Mouse (Mus musculus): ENCODE results near the gene Igfals. TPM values are rescaled to one million over a fixed set of nuclear protein-coding genes. Genes with fewer than 3 reads are reported as not detected.
A peak's percentile ranks its signal among the peaks of the same experiment; 100 is the strongest.

Gene Igfals
- total RNA-seq, 2 experiments from 2014 or later = not detected

DNA sequence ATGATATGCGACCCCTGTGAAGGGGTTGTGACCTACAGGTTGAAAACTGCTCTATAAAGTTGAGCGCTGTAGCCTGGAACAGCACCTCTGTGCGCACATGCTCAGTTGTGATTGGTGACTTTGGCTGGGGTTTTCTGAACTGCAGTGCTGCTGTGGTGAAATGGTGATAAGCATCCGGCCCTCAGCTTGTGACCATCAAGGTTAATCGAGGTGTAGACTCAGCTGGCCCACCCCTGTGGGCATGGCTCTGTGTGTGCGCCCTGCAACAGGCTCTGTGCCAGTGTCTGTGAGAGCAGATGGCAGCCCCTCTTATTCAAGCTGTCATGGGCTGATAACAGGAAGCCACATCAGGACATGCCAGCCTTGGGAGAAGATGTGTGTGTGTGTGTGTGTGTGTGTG is 6.8 kb upstream of the Igfals start:
- peak; percentile 93 for ATAC-seq (replicated peaks; ENCODE audit: low FRiP score, low TSS enrichment, poor library complexity, severe bottlenecking)

DNA sequence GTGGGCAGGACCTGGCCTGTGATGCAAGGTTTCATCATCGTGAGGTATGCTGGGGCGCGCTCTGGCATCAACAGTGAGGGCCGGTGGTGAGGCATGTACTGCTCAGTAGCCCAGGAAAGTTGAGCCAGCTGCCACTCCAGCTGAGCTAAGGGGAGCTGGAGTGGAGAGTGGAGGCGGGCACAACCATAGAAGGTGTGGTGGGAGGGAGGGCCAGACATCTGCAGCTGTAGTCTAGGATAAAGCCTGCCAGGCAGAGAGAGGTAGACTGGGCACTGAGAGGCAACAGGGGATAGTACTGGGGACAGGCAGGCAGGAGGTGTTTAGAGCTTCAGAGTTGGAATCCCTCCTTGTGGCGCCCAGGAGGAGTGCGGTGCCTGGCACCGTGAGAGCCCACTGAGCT is 5.7 kb upstream of the Igfals start:
- ATAC-seq (replicated peaks; ENCODE audit: low FRiP score, low TSS enrichment, poor library complexity, severe bottlenecking) = peak; percentile 71

DNA sequence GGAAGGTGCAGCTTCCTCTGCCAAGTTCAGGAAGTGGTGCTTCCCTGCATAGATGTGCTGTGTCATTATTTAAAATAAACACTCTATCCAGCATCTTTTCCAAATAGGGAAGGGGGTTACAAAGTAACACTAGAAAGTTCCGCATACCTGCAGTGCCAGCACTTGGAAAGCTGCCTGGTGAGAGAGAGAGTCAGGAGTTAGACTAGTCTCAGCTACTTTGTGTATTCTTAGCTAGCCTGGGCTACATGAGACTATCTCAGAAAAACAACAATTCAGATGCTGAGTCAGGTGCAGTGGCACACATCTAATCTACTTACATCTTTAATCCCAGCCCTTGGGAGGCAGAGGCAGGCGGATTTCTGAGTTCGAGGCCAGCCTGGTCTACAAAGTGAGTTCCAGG is 4.0 kb upstream of the Igfals start:
- no peak for ATAC-seq (replicated peaks; ENCODE audit: low FRiP score, low TSS enrichment, poor library complexity, severe bottlenecking)

DNA sequence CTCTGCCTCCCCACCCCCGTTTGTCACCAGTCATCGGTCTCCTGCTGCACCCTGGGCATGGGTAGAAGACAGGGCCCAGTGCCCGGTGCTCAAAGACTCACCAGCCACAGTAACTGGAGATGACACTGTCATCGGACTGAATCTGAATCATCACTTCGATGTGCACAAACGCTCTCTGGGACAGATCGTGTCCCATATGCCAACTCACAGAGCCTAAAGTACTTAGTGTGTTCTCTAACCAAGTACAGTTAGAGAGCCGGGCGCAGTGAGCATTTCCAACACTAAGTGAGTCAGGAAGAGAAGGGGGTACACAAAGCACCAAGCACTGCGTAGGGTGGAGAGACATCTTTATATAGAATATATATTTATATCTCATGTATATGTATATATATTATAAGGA is 2.1 kb downstream of the Igfals start:
- ATAC-seq (replicated peaks; ENCODE audit: low FRiP score, low TSS enrichment, poor library complexity, severe bottlenecking) = no peak

DNA sequence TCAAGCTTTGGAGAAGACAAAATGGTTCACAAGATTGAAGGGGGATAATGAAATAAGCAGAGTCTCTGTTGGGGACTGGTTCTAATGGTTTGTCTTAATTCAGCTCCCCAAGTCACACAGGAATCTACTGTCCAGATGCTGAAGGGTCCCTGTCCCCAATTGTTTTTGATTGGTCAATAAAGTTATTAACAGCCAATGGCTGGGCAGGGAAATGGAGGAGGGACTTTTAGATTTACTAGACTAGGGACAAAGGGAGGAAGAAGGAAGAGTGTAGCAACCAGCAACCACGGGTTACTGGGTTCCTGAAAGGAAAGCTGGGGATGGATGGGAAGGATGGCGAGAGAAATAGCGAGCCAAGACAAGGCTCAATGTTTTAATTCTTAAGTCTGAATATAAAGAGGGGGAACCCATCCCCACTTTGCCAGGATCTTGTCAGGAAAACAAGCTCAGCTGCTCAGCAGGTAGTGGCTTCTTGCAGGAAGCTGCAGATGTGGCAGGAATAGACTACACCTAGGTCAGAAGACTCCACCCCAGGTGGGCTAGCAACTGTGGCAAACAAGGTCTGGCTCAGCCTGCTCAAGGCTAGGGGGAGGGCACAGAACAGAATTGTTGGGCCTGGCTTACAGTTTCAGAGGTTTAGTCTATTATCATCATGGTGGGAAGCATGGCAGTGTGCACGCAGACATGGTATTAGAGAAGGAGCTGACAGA is 8.1 kb downstream of the Igfals start:
- no peak for ATAC-seq (replicated peaks; ENCODE audit: low FRiP score, low TSS enrichment, poor library complexity, severe bottlenecking)

DNA sequence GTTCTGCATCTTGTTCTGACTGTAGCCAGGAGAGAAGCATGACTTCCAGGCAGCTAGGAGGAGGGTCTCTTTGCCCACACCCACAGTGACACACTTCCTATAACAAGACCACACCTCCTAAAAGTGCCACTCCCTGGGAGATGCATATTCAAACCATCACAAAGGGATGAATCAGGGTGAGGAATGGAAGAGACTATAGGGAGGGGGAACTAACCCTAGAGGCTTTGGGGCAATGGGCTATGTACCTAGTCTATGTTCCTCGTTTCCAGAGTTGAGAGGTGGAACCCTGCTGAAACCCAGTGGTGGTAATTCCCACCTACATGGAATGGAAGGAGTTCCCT is 8.6 kb downstream of the Igfals start:
- no peak for ATAC-seq (replicated peaks; ENCODE audit: low FRiP score, low TSS enrichment, poor library complexity, severe bottlenecking)

DNA sequence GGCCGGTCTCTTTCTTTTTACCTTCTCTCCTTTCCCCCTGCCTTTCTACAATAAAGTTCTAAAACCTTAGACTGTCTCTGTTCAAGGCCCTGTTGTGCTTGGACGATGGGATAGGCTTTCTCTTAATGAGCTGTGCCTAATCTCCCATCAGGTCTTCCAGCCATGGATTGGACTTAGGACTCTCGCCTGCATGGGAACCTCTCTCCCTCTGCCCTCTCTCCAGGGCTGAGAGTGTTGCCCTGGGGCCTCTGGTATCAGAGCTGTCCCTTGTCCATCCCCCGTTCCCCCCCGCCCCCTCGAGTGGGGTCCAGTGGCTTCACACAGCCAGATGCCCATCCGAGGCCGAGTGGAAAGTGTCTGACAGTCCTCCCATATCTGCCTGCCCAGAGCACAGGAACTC is 9.2 kb downstream of the Igfals start:
- no peak for ATAC-seq (replicated peaks; ENCODE audit: low FRiP score, low TSS enrichment, poor library complexity, severe bottlenecking)

DNA sequence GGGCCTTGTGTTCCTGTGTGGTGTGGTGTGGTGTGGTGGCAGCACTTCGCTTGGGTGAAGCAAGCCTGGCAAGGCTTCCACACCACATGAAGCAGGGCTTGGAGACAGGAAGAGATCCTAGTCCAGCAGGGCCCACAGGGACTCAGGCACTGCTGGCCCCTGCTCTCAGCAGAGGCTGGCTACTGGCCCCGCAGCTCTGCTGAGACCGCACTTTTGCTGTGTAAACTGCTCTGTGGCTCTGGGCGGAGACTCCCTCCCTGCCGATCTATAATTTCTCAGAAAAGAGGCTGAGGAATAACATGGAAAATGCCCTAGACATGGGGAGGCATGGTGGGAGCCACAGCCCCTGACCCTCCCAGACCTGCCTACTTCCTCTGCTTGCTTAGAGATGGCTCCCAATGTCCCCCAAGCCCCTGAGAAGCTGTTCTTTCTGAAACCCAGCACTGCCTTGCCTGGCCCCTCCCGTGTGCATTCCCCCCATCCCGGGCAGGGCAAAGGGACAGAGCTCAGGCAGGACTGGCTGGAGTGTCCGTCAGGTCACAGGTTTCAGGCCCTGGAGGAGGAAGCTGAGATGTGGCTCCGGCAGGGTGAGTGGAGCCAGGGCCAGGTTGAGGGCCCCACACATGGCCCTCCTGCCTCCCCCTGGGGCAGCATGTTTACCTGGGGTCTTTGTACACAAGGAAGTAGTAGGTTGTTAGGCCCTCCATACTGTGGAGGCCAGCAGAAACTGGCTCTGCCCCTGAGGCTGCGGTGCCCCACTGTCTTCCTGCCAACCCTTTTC is 11.7 kb downstream of the Igfals start:
- ATAC-seq (replicated peaks; ENCODE audit: low FRiP score, low TSS enrichment, poor library complexity, severe bottlenecking) = no peak

DNA sequence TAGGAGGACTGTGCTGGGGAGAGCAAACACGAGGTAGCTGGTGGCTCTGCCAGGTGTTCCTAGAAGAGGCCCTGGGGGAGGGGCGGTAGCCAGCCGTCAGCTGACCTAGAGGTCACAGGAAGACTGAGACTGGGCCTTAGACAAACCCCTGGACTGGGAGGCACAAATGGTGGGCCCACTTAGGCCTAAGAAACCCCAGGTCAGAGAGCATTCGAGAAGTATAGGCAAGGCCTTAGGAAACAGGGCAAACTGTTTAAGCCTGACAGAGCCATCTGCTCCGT is 12.3 kb downstream of the Igfals start:
- no peak for ATAC-seq (replicated peaks; ENCODE audit: low FRiP score, low TSS enrichment, poor library complexity, severe bottlenecking)

DNA sequence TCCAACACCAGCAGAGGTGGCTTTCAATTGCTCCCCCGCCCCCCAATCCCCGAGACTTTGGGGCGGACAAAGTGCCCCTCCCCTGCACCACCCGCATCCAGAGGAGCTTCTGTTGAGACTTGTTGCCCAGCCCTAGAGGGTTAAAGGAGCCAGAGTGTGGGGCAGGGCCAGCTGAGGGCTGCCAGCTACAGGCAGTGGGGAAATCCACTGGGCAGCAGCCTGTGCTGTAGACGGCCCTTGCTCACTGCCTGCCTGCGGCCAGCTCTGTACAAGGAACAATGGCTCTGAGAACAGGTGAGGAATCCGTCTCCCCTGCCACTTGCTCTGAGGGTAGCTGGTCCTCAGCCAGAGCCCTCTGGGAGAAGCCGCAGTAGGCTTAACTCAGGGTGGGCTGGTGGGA is 12.7 kb downstream of the Igfals start:
- no peak for ATAC-seq (replicated peaks; ENCODE audit: low FRiP score, low TSS enrichment, poor library complexity, severe bottlenecking)

DNA sequence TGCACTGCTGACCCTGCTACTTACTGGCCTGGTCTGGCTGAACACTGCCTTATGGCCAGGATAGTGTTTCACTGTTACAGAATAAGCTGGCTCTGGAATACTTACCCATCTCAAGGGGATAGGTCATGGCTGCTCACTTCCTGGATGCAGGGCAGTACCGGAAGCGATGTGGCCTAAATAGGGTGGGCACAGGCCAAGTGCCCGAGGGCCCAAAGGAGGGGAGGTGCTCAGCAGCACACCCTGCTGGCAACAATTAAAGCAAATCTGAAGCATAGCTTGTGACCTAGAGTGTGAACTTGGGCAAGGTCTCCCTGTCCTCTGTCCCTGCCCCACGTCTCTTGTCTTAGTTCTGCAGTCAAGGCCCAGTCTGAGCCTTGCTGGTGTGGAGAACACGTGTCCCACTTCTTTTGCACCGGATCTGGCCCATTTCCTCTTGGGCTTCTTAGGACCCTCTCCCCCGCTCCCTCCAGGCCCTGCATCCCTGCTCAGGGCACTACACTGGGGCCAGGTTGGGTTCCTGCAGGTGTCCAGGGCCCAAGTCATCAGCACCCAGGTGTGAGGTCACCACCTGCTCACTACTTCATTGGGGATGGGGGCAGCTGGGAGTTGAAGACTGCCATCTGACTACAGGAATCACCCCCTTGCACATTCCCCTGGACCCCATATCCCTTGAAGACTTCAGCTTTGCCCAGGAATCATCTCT is 16.1 kb downstream of the Igfals start:
- no peak for ATAC-seq (replicated peaks; ENCODE audit: low FRiP score, low TSS enrichment, poor library complexity, severe bottlenecking)

DNA sequence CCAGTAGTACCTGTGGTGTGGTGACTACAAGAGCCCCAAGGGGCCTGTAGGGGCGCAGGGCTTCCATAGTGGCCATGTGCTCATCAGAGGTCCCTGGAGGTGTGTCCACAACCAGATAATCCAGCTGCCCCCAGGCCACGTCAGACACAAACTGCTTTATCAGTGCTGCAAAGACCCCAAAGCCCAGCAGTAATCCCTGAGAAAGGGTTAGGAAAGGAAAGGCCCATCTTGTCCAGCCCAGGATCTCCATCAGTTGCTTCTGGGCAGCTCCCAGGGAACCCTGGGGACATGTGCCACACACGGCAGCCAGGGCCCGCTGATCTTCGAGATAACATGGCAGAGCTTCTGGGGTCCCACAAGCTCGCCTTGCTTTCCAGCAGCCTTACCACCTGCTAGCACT is 18.6 kb downstream of the Igfals start:
- no peak for ATAC-seq (replicated peaks; ENCODE audit: low FRiP score, low TSS enrichment, poor library complexity, severe bottlenecking)

DNA sequence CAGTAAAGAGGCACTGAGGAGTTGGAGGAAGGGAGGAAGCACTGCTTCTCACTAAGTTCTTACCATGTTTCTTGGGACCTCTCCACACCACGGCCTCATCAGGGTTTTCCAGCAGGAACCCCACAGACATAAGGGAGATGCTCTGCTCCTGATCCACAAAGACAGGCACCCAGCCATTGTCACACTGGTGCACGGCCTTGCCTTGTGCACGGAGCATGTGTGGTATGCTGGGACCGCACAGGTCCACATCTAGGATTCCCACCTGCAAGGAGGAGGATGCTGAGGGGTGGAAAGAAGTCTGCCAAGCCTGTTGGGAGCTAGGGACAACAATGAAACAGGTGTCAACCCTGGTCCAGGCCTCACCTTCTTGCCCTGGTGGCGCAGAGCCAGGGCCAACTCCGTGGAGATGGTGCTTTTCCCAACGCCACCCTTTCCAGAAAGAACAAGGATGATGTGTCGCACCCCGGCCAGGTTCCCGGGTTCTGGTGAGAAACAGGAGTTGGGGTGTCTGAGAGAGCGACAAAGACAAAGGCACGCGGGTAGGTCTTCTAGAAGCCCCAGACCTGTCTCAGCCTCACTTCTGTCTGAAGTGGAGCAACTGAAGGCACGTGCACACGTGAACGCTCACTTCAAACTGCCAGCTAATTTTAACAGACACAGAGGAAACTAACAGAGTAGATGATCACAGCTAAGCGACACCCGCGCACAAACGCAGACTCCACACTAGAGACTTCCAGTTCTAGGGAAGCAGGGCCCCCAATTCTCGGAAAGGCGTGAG is 19.7 kb downstream of the Igfals start:
- no peak for ATAC-seq (replicated peaks; ENCODE audit: low FRiP score, low TSS enrichment, poor library complexity, severe bottlenecking)

DNA sequence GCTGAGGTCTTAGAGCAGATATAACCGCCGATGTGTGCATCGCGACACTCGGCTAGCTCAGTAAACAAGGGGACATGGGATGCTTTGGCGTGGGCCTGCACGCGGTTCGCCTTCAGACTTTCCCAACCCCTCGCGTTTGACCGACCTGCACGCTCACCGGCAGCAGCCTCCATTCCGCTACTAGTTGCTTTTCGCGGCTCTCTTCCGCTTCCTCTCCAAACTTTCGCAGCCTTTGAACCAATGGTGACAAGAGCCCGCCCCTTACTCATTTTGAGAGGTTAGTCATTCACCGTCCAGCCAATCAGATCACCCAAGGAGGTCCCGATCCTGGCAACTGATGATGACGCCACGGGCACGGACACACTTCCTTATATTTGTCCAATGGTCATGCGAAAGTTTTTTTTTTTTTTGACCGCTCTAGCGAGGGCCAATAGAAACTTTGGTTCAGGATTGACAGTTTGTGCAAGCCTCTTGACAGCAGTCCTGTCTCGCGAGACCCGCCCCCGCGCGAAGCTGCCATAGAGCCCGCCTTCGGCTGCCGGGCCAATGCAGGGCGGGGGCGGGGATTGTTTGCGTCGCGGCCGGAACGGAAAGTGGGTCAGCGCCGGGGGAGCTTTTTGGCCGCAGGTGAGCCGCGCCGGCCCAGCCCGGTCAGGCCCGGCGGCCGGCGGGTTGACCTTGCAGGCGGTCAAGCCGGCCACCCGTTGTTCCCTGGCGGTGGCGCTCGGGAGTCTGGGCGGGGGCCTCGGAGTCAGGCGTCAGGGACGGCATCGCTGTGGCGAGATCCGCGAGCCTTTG is 20.5 kb downstream of the Igfals start, which contains the start of the genes Nubp2 and Spsb3:
Gene Nubp2, minus strand, starts transcription at position 216 of the 798 bp plus-strand sequence.
Gene Spsb3, plus strand, starts transcription at position 510 of the 798 bp plus-strand sequence.
- ATAC-seq (replicated peaks; ENCODE audit: low FRiP score, low TSS enrichment, poor library complexity, severe bottlenecking) = peak; percentile 90

DNA sequence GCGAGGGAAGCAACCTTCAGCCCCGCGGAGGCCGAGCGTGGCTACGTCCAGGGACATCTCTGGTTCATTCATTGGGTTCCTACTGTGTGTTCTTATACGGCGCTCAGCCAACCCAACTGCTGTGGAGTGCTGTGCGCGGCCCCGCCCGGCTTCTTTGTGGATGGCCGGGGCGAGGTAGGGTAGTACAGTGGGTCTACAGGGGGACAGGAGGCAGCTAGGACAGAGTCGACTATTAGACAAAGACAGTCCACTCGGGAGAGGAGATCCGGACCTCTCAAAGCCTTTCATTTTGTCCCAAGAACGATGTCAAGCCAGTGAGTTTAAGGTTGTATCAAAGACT is 21.1 kb downstream of the Igfals start:
- no peak for ATAC-seq (replicated peaks; ENCODE audit: low FRiP score, low TSS enrichment, poor library complexity, severe bottlenecking)

DNA sequence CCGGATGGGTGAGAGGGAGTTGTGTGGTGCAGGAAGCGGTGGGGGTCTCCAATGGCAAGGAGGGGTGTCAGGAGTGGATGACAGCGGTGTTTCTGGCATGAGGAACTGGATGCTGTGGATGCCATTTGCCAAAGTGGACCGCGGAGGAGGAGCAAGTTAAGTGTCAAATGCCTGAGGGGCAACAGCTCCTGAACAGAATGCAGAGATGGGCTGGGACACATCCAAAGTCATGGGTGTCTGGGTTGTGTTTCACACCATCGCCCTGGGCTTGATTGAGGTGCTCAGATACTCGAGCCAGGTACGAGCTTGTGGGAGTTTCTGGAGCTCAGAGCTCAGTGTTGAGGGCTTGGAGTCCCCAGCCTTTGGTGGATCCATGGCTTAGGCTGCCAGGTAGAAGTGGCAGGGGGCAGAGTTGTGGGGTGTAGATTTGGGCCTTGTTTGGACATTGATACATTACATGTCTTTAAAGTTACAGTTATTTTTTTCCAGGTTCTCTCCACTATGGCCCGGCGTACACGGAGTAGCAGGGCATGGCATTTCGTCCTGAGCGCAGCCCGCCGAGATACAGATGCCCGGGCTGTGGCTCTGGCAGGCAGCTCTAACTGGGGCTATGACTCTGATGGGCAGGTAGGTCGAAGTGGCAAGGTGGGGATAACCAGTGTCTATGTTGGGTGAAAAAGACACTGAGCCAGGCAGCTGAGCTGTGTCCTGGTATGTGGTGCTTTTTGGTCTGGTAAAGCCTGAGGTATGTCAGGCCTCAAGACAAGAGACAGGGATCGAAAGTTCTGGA is 21.7 kb downstream of the Igfals start:
- no peak for ATAC-seq (replicated peaks; ENCODE audit: low FRiP score, low TSS enrichment, poor library complexity, severe bottlenecking)

DNA sequence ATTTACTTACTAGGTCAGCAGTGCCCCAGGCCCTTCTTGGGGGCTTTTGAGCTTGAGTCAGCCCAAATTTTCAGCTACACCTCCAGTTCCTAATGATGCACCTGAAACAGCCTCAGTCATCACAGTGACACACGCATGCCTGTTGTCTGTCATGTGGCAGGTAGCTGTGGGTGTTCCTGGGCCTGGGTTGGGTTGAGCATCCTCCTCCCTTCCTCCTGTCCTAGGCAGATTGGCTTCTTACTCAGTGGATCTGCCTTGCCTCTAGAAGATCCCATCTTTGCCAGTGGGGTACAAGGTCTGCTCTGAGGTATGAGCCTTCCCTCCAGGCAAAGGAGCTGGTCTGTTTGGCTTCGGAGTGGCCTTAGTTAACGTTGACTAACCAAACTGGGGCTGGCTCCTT is 23.1 kb downstream of the Igfals start:
- ATAC-seq (replicated peaks; ENCODE audit: low FRiP score, low TSS enrichment, poor library complexity, severe bottlenecking) = no peak
